Mouse (Mus musculus) liver, adult 2 months (tissue): ENCODE results near the gene Dlat.

Experiments used
- CTCF ChIP-seq: fragments of 200-500 bp; IDR thresholded peaks from 2 replicates; pipeline ENCODE4 v1.5.1; 2011; ENCODE audit warnings: low read depth, low read length, control low read depth
- POLR2A ChIP-seq: fragments of 200-500 bp; IDR thresholded peaks from 2 replicates; pipeline ENCODE4 v1.6.1; 2011; ENCODE audit warnings: low read length, control low read depth; ENCODE audit not compliant: insufficient read depth; ENCODE audit errors: extremely low read depth

GRCm38 (mm10) chr9:50646826-50647370 lies 12.7 kb downstream of the Dlat start:
- TF ChIP-seq POLR2A (no peak), CTCF (no peak)
